25 mouse cellular contexts compared by ENCODE assay signal in genomic region chr2:27482265-27482861, GRCm38 (mm10). TPM values are rescaled to one million over a fixed set of nuclear protein-coding genes. Genes with fewer than 3 reads are reported as not detected.
A peak's percentile ranks its signal among the peaks of the same experiment; 100 is the strongest.
DNase-seq lines count a peak whose midpoint lies in the region; ATAC-seq and TF ChIP-seq lines count a peak whose summit lies in the region.
"Had no signal": no experiment of that assay in that cellular context is flagged by ENCODE, and none has a peak within 500 bp of the region (broad histone marks: within the 10 kb centered on the region; RNA-seq: fewer than 3 reads in every experiment).

No protein-coding gene starts in this region.

- H3K4me1 ChIP-seq in MEL (ENCODE audit: control insufficient read depth in 1 of 2, insufficient read depth in 2 of 2, low read length in 2 of 2): peaks cover 15 to 21% of the 10 kb centered on the region in 2 experiments
- no peaks in the 10 kb centered on the region for H3K4me1 ChIP-seq in forebrain, embryonic 11.5 days (replicated peaks; ENCODE audit: control insufficient read depth, insufficient read depth, low read length)
- no peaks in the 10 kb centered on the region; the same call in 1 of the 2 replicates for H3K4me1 ChIP-seq in embryonic facial prominence, embryonic 10.5 days
- no peaks in the 10 kb centered on the region for H3K4me1 ChIP-seq in midbrain, embryonic 15.5 days
- H3K4me1 ChIP-seq: forebrain, embryonic 10.5 days; hindbrain, embryonic 10.5 days; hindbrain, embryonic 13.5 days; intestine, embryonic 15.5 days had no signal

- ATAC-seq in hematopoietic stem cell, adult 5-6 weeks (replicated peaks in 1 of 2; ENCODE audit: insufficient read depth in 1 of 2, low FRiP score in 2 of 2, low TSS enrichment in 1 of 2, low read depth in 1 of 2, poor library complexity in 2 of 2, severe bottlenecking in 2 of 2): peak; percentile 13 to 31; a peak in 3 of 4 replicates
- ATAC-seq in forebrain, embryonic 11.5 days (replicated peaks; ENCODE audit: low FRiP score): no peak
- ATAC-seq in midbrain, embryonic 15.5 days (replicated peaks): no peak
- ATAC-seq: forebrain, embryonic 14.5 days; forebrain, postnatal 0 days; hindbrain, embryonic 16.5 days; intestine, embryonic 15.5 days; Patski had no signal

- no peaks in the 10 kb centered on the region for H3K27me3 ChIP-seq in MEL (ENCODE audit: control insufficient read depth in 1 of 2, insufficient read depth in 2 of 2, low read length in 2 of 2)
- no peaks in the 10 kb centered on the region for H3K27me3 ChIP-seq in forebrain, embryonic 11.5 days (ENCODE audit: control insufficient read depth, insufficient read depth, low read length)
- no peaks in the 10 kb centered on the region for H3K27me3 ChIP-seq in embryonic facial prominence, embryonic 10.5 days (replicated peaks; ENCODE audit: low read depth, poor library complexity, severe bottlenecking)
- H3K27me3 ChIP-seq in midbrain, embryonic 15.5 days (replicated peaks): no peaks in the 10 kb centered on the region
- H3K27me3 ChIP-seq: CH12.LX; hindbrain, embryonic 13.5 days; intestine, embryonic 15.5 days; Patski had no signal

- H3K79me2 ChIP-seq in MEL (ENCODE audit: control insufficient read depth, insufficient read depth, low read length, poor library complexity): no peaks in the 10 kb centered on the region

- no peak; a peak in 1 of 4 replicates for TF ChIP-seq POLR2A in MEL (IDR thresholded peaks at IDR 0.05; ENCODE audit: control insufficient read depth in 1 of 2, insufficient read depth in 1 of 2, low read depth in 1 of 2, low read length in 2 of 2, poor library complexity in 1 of 2)

- TF ChIP-seq EP300 in MEL (IDR thresholded peaks at IDR 0.05; ENCODE audit: low read depth in 1 of 2, low read length in 2 of 2): peak; percentile 73 to 78; a peak in 3 of 4 replicates

- H3K4me3 ChIP-seq in MEL (ENCODE audit: control insufficient read depth in 1 of 2, insufficient read depth in 1 of 2, low read depth in 2 of 2, low read length in 2 of 2): peak overlapping the region; percentile 2 to 20; a peak in 3 of 4 replicates
- no peak overlapping the region for H3K4me3 ChIP-seq in forebrain, embryonic 11.5 days (ENCODE audit: low read depth, low read length)
- H3K4me3 ChIP-seq in embryonic facial prominence, embryonic 10.5 days: no peak overlapping the region
- no peak overlapping the region for H3K4me3 ChIP-seq in midbrain, embryonic 15.5 days
- H3K4me3 ChIP-seq: forebrain, embryonic 10.5 days; gastrocnemius, adult 2 months; hindbrain, embryonic 10.5 days; hindbrain, embryonic 13.5 days; intestine, embryonic 15.5 days had no signal

- WGBS in forebrain, embryonic 11.5 days: 84% methylated on average over 7 of the region's 7 CpGs
- 86% methylated on average over 7 of the region's 7 CpGs for whole genome bisulfite sequencing in embryonic facial prominence, embryonic 10.5 days
- WGBS in midbrain, embryonic 15.5 days: 81% methylated on average over 7 of the region's 7 CpGs

- TF ChIP-seq CTCF in MEL (IDR thresholded peaks at IDR 0.05 in 2 of 3, conservative IDR thresholded peaks at IDR 0.05 in 1 of 3; ENCODE audit: control insufficient read depth in 1 of 3, insufficient read depth in 1 of 3, low read depth in 2 of 3, low read length in 3 of 3, poor library complexity in 1 of 3, severe bottlenecking in 1 of 3): no peak

- H3K27ac ChIP-seq in MEL (ENCODE audit: control insufficient read depth, low read depth, low read length): peak overlapping the region; percentile 49
- no peak overlapping the region for H3K27ac ChIP-seq in forebrain, embryonic 11.5 days (ENCODE audit: low read depth, low read length)
- no peak overlapping the region for H3K27ac ChIP-seq in embryonic facial prominence, embryonic 10.5 days (replicated peaks)
- no peak overlapping the region for H3K27ac ChIP-seq in midbrain, embryonic 15.5 days
- H3K27ac ChIP-seq: forebrain, embryonic 10.5 days; gastrocnemius, adult 2 months; hindbrain, embryonic 10.5 days; hindbrain, embryonic 13.5 days; intestine, embryonic 15.5 days had no signal

- H3K4me2 ChIP-seq in forebrain, embryonic 11.5 days (ENCODE audit: low read depth, low read length, severe bottlenecking): no peak overlapping the region
- no peak overlapping the region for H3K4me2 ChIP-seq in midbrain, embryonic 15.5 days
- H3K4me2 ChIP-seq: heart, embryonic 11.5 days; hindbrain, embryonic 13.5 days; intestine, embryonic 15.5 days had no signal

- no peak for TF ChIP-seq RAD21 in MEL (IDR thresholded peaks at IDR 0.05; ENCODE audit: low read depth, low read length)

- peak; percentile 24 for DNase-seq in A20 (ENCODE audit: low read depth, low spot score)
- peak; percentile 83 for DNase-seq in MEL (ENCODE audit: low read depth, low spot score)
- DNase-seq in forebrain, embryonic 11.5 days (ENCODE audit: low spot score): no peak
- no peak for DNase-seq in embryonic facial prominence, embryonic 10.5 days (ENCODE audit: low spot score)
- DNase-seq: adrenal gland, postnatal 10 days; adrenal gland, postnatal 36 days; B cell, adult 2 months; cerebellum, adult 18-20 months; cerebellum, adult 9-10 months; cerebellum, postnatal 14 days; forebrain, postnatal 0 days; gastrocnemius, adult 2 months; gastrocnemius, postnatal 14 days; heart, adult 11 months had no signal

- H3K9me3 ChIP-seq in MEL (replicated peaks; ENCODE audit: insufficient read depth, low read length): no peaks in the 10 kb centered on the region
- no peaks in the 10 kb centered on the region for H3K9me3 ChIP-seq in forebrain, embryonic 11.5 days (ENCODE audit: control insufficient read depth, low read length)
- no peaks in the 10 kb centered on the region for H3K9me3 ChIP-seq in embryonic facial prominence, embryonic 10.5 days
- no peaks in the 10 kb centered on the region for H3K9me3 ChIP-seq in midbrain, embryonic 15.5 days
- H3K9me3 ChIP-seq: forebrain, embryonic 10.5 days; hindbrain, embryonic 10.5 days; hindbrain, embryonic 13.5 days; intestine, embryonic 15.5 days had no signal

- H3K9ac ChIP-seq in MEL (ENCODE audit: control insufficient read depth, low read depth, low read length, poor library complexity, severe bottlenecking): peak overlapping the region; percentile 10; the same call in 1 of the 2 replicates
- no peak overlapping the region for H3K9ac ChIP-seq in forebrain, embryonic 11.5 days (ENCODE audit: low read length)
- no peak overlapping the region for H3K9ac ChIP-seq in midbrain, embryonic 15.5 days
- H3K9ac ChIP-seq: forebrain, postnatal 0 days; hindbrain, embryonic 13.5 days; intestine, embryonic 15.5 days had no signal

- H3K36me3 ChIP-seq in MEL (ENCODE audit: control insufficient read depth in 1 of 2, insufficient read depth in 2 of 2, low read length in 2 of 2): peaks cover 0 to 23% of the 10 kb centered on the region in 2 experiments; a peak in 2 of 4 replicates
- no peaks in the 10 kb centered on the region for H3K36me3 ChIP-seq in forebrain, embryonic 11.5 days (ENCODE audit: control insufficient read depth, insufficient read depth, low read length)
- no peaks in the 10 kb centered on the region for H3K36me3 ChIP-seq in embryonic facial prominence, embryonic 10.5 days (replicated peaks)
- no peaks in the 10 kb centered on the region for H3K36me3 ChIP-seq in midbrain, embryonic 15.5 days (replicated peaks)
- H3K36me3 ChIP-seq: forebrain, embryonic 10.5 days; hindbrain, embryonic 10.5 days; hindbrain, embryonic 13.5 days; intestine, embryonic 15.5 days had no signal

TF ChIP-seq in MEL, 35 proteins besides CTCF, POLR2A, EP300 and RAD21 (continues in another document):
- peak; percentile 86 for TF ChIP-seq ETS1 (IDR thresholded peaks at IDR 0.05; ENCODE audit: low read depth, low read length)
- peak; percentile 85 for TF ChIP-seq SIN3A (IDR thresholded peaks at IDR 0.05; ENCODE audit: low read length)
- no peak for TF ChIP-seq ZKSCAN1 (IDR thresholded peaks at IDR 0.05; ENCODE audit: low read depth, low read length)
- TF ChIP-seq MYC (IDR thresholded peaks at IDR 0.05; ENCODE audit: low read depth, low read length): peak; percentile 86

RNA-seq across cellular contexts. Expression of gene Brd3, which starts 25.1 kb away (rescaled TPM):
- total RNA-seq in MEL (2012; rRNA removed): 10.3 and 10.7 TPM in 2 replicates
- 10 to 100 TPM; 38.7 to 46.9 TPM for polyA plus RNA-seq in MEL (2012; ENCODE audit: insufficient read depth in 1 of 2, insufficient read length in 2 of 2, low read depth in 1 of 2, low replicate concordance in 2 of 2, missing spikeins in 1 of 2)
- 27.6 and 37.7 TPM in 2 replicates for total RNA-seq in hematopoietic stem cell, adult 5-6 weeks (2017)
- 188 and 191 TPM in 2 replicates for polyA plus RNA-seq in forebrain, embryonic 11.5 days (2014; fragmentation: Nextera tagmentation; extraction: Ambion mirVana)
- 189 and 195 TPM in 2 replicates for polyA plus RNA-seq in embryonic facial prominence, embryonic 10.5 days (2016; fragmentation: Nextera tagmentation; extraction: Ambion mirVana)
- polyA plus RNA-seq in midbrain, embryonic 15.5 days (2015; fragmentation: Nextera tagmentation; extraction: Ambion mirVana): 137 and 152 TPM in 2 replicates

RNA-seq across cellular contexts. Expression of gene Wdr5, which starts 32.6 kb away (rescaled TPM):
- 67.0 and 78.3 TPM in 2 replicates for total RNA-seq in MEL (2012; rRNA removed)
- polyA plus RNA-seq in MEL (2012; ENCODE audit: insufficient read depth in 1 of 2, insufficient read length in 2 of 2, low read depth in 1 of 2, low replicate concordance in 2 of 2, missing spikeins in 1 of 2): 10 to 100 TPM in 1 of 2 experiments, not detected in 1; 96.9 TPM
- total RNA-seq in hematopoietic stem cell, adult 5-6 weeks (2017): 75.7 and 78.0 TPM in 2 replicates
- polyA plus RNA-seq in forebrain, embryonic 11.5 days (2014; fragmentation: Nextera tagmentation; extraction: Ambion mirVana): 74.5 and 84.0 TPM in 2 replicates
- polyA plus RNA-seq in embryonic facial prominence, embryonic 10.5 days (2016; fragmentation: Nextera tagmentation; extraction: Ambion mirVana): 81.5 and 86.2 TPM in 2 replicates
- polyA plus RNA-seq in midbrain, embryonic 15.5 days (2015; fragmentation: Nextera tagmentation; extraction: Ambion mirVana): 48.2 and 51.3 TPM in 2 replicates

RNA-seq across cellular contexts. Expression of gene Brd3os, which starts 40.2 kb away (rescaled TPM):
- total RNA-seq in MEL (2012; rRNA removed): 0.31 and 0.72 TPM in 2 replicates
- 1 to 10 TPM in 1 of 2 experiments, not detected in 1; 2.9 TPM for polyA plus RNA-seq in MEL (2012; ENCODE audit: insufficient read depth in 1 of 2, insufficient read length in 2 of 2, low read depth in 1 of 2, low replicate concordance in 2 of 2, missing spikeins in 1 of 2)
- 0.31 and 2.9 TPM in 2 replicates for total RNA-seq in hematopoietic stem cell, adult 5-6 weeks (2017)
- 14.4 and 16.0 TPM in 2 replicates for polyA plus RNA-seq in forebrain, embryonic 11.5 days (2014; fragmentation: Nextera tagmentation; extraction: Ambion mirVana)
- polyA plus RNA-seq in embryonic facial prominence, embryonic 10.5 days (2016; fragmentation: Nextera tagmentation; extraction: Ambion mirVana): 8.8 and 8.9 TPM in 2 replicates
- 42.7 and 44.5 TPM in 2 replicates for polyA plus RNA-seq in midbrain, embryonic 15.5 days (2015; fragmentation: Nextera tagmentation; extraction: Ambion mirVana)

RNA-seq across cellular contexts. Expression of gene Vav2, which starts 55.5 kb away (rescaled TPM):
- 7.4 and 8.8 TPM in 2 replicates for total RNA-seq in MEL (2012; rRNA removed)
- 10 to 100 TPM in 1 of 2 experiments, not detected in 1; 15.9 TPM for polyA plus RNA-seq in MEL (2012; ENCODE audit: insufficient read depth in 1 of 2, insufficient read length in 2 of 2, low read depth in 1 of 2, low replicate concordance in 2 of 2, missing spikeins in 1 of 2)
- total RNA-seq in hematopoietic stem cell, adult 5-6 weeks (2017): 11.5 and 11.6 TPM in 2 replicates
- 12.7 and 15.7 TPM in 2 replicates for polyA plus RNA-seq in forebrain, embryonic 11.5 days (2014; fragmentation: Nextera tagmentation; extraction: Ambion mirVana)
- 10.3 and 11.3 TPM in 2 replicates for polyA plus RNA-seq in embryonic facial prominence, embryonic 10.5 days (2016; fragmentation: Nextera tagmentation; extraction: Ambion mirVana)
- 13.9 and 15.7 TPM in 2 replicates for polyA plus RNA-seq in midbrain, embryonic 15.5 days (2015; fragmentation: Nextera tagmentation; extraction: Ambion mirVana)

Comparison
In these comparisons a context has a peak if more than half of its experiments do, and no peak if none do; other contexts are left out.
1. DNase-seq: peak in A20 (single experiment) and MEL (single experiment); none in forebrain, embryonic 11.5 days (single experiment) and embryonic facial prominence, embryonic 10.5 days (single experiment).
2. H3K4me3 ChIP-seq: peak in MEL (2 of 2); none in forebrain, embryonic 11.5 days (single experiment), embryonic facial prominence, embryonic 10.5 days (single experiment) and midbrain, embryonic 15.5 days (single experiment).
3. ATAC-seq: peak in hematopoietic stem cell, adult 5-6 weeks (2 of 2); none in forebrain, embryonic 11.5 days (single experiment) and midbrain, embryonic 15.5 days (single experiment).